In genomic region chr19:45549948-45550347, GRCm38 (mm10) we compare ENCODE assay signal across 25 mouse cellular contexts. TPM values are rescaled to one million over a fixed set of nuclear protein-coding genes. Genes with fewer than 3 reads are reported as not detected.
A peak's percentile ranks its signal among the peaks of the same experiment; 100 is the strongest.
DNase-seq lines count a peak whose midpoint lies in the region; ATAC-seq lines count a peak whose summit lies in the region.
"Had no signal": no experiment of that assay in that cellular context is flagged by ENCODE, and none has a peak within 500 bp of the region (broad histone marks: within the 10 kb centered on the region; RNA-seq: fewer than 3 reads in every experiment).

No protein-coding gene starts in this region.

- DNase-seq in lung, postnatal 10 days: peak; percentile 54
- DNase-seq in lung, postnatal 25 days (ENCODE audit: low spot score): no peak
- no peak for DNase-seq in liver, embryonic 13.5 days
- DNase-seq in right cerebral cortex, postnatal 25 days: no peak
- DNase-seq: adrenal gland, postnatal 36 days; cerebellum, adult 8-10 months; cerebellum, postnatal 36 days; gastrocnemius, postnatal 25 days; heart, adult 18-20 months; heart, postnatal 10 days; kidney, adult 8-10 months; lung, postnatal 14 days; spleen, adult 18-20 months; thymus, postnatal 14 days had no signal

- peaks cover 37% of the 10 kb centered on the region for H3K27me3 ChIP-seq in hindbrain, embryonic 13.5 days
- H3K27me3 ChIP-seq in hindbrain, embryonic 12.5 days: peaks cover 40% of the 10 kb centered on the region
- peaks cover 17% of the 10 kb centered on the region for H3K27me3 ChIP-seq in liver, embryonic 13.5 days
- peaks cover 25% of the 10 kb centered on the region for H3K27me3 ChIP-seq in midbrain, embryonic 16.5 days (ENCODE audit: control insufficient read depth, insufficient read depth, low read depth, low read length)

- no peak overlapping the region for H3K9ac ChIP-seq in hindbrain, embryonic 13.5 days
- H3K9ac ChIP-seq in hindbrain, embryonic 12.5 days: no peak overlapping the region
- peak overlapping the region; percentile 18; the same call in 1 of the 2 replicates for H3K9ac ChIP-seq in liver, embryonic 13.5 days
- no peak overlapping the region for H3K9ac ChIP-seq in midbrain, embryonic 16.5 days (ENCODE audit: low read depth, low read length)
- H3K9ac ChIP-seq: forebrain, embryonic 13.5 days; heart, embryonic 13.5 days; limb, embryonic 13.5 days; midbrain, embryonic 15.5 days had no signal

- no peak overlapping the region for H3K4me2 ChIP-seq in hindbrain, embryonic 13.5 days
- no peak overlapping the region for H3K4me2 ChIP-seq in hindbrain, embryonic 12.5 days (replicated peaks)
- no peak overlapping the region for H3K4me2 ChIP-seq in liver, embryonic 13.5 days
- H3K4me2 ChIP-seq in midbrain, embryonic 16.5 days (ENCODE audit: low read length): no peak overlapping the region
- H3K4me2 ChIP-seq: forebrain, embryonic 13.5 days; heart, embryonic 13.5 days; limb, embryonic 13.5 days; midbrain, embryonic 15.5 days had no signal

- peak overlapping the region; percentile 32; the same call in 1 of the 2 replicates for H3K27ac ChIP-seq in hindbrain, embryonic 13.5 days
- no peak overlapping the region for H3K27ac ChIP-seq in hindbrain, embryonic 12.5 days
- H3K27ac ChIP-seq in liver, embryonic 13.5 days: peak overlapping the region; percentile 73
- no peak overlapping the region for H3K27ac ChIP-seq in midbrain, embryonic 16.5 days (ENCODE audit: low read length)
- H3K27ac ChIP-seq: forebrain, embryonic 13.5 days; heart, embryonic 13.5 days; left cerebral cortex, adult 2 months; limb, embryonic 13.5 days; midbrain, embryonic 10.5 days; midbrain, embryonic 15.5 days had no signal

- H3K9me3 ChIP-seq in hindbrain, embryonic 13.5 days: no peaks in the 10 kb centered on the region
- H3K9me3 ChIP-seq in hindbrain, embryonic 12.5 days (replicated peaks): no peaks in the 10 kb centered on the region
- no peaks in the 10 kb centered on the region; the same call in 1 of the 2 replicates for H3K9me3 ChIP-seq in liver, embryonic 13.5 days (replicated peaks)
- no peaks in the 10 kb centered on the region for H3K9me3 ChIP-seq in midbrain, embryonic 16.5 days (replicated peaks; ENCODE audit: control insufficient read depth, low read length, poor library complexity, severe bottlenecking)
- H3K9me3 ChIP-seq: forebrain, embryonic 13.5 days; heart, embryonic 13.5 days; limb, embryonic 13.5 days; midbrain, embryonic 10.5 days; midbrain, embryonic 15.5 days had no signal

- ATAC-seq in hindbrain, embryonic 13.5 days (ENCODE audit: low FRiP score): no peak
- no peak for ATAC-seq in hindbrain, embryonic 12.5 days (ENCODE audit: low FRiP score)
- no peak for ATAC-seq in liver, embryonic 13.5 days (ENCODE audit: low read depth)
- ATAC-seq in midbrain, embryonic 16.5 days: no peak
- ATAC-seq: CD4-positive, CD25-positive, alpha-beta regulatory T cell, adult 4 months; forebrain, embryonic 13.5 days; intestine, embryonic 16.5 days; midbrain, embryonic 15.5 days had no signal

- H3K36me3 ChIP-seq in hindbrain, embryonic 13.5 days: peaks cover 28% of the 10 kb centered on the region
- peaks cover 21% of the 10 kb centered on the region for H3K36me3 ChIP-seq in hindbrain, embryonic 12.5 days
- peaks cover 26% of the 10 kb centered on the region for H3K36me3 ChIP-seq in liver, embryonic 13.5 days
- no peaks in the 10 kb centered on the region for H3K36me3 ChIP-seq in midbrain, embryonic 16.5 days (ENCODE audit: control insufficient read depth, insufficient read depth, low read length)
- H3K36me3 ChIP-seq: midbrain, embryonic 15.5 days had no signal

- peaks cover 17% of the 10 kb centered on the region for H3K4me1 ChIP-seq in hindbrain, embryonic 13.5 days (replicated peaks)
- peaks cover 8% of the 10 kb centered on the region for H3K4me1 ChIP-seq in hindbrain, embryonic 12.5 days
- H3K4me1 ChIP-seq in liver, embryonic 13.5 days (replicated peaks): peaks cover 47% of the 10 kb centered on the region
- 0 out of 2 replicates have a peak, but pooled peaks cover 2% of the 10 kb centered on the region for H3K4me1 ChIP-seq in midbrain, embryonic 16.5 days (ENCODE audit: control insufficient read depth, insufficient read depth, low read length)
- H3K4me1 ChIP-seq: heart, embryonic 13.5 days had no signal

- 89% methylated on average over 4 of the region's 4 CpGs for WGBS in hindbrain, embryonic 13.5 days
- 82% methylated on average over 4 of the region's 4 CpGs for whole genome bisulfite sequencing in hindbrain, embryonic 12.5 days
- WGBS in liver, embryonic 13.5 days (ENCODE audit: insufficient replicate concordance): 42% methylated on average over 4 of the region's 4 CpGs
- 87% methylated on average over 4 of the region's 4 CpGs for WGBS in midbrain, embryonic 16.5 days

- H3K4me3 ChIP-seq in hindbrain, embryonic 13.5 days: no peak overlapping the region
- H3K4me3 ChIP-seq in hindbrain, embryonic 12.5 days: no peak overlapping the region
- H3K4me3 ChIP-seq in liver, embryonic 13.5 days (replicated peaks): no peak overlapping the region
- no peak overlapping the region for H3K4me3 ChIP-seq in midbrain, embryonic 16.5 days (ENCODE audit: low read depth, low read length)
- H3K4me3 ChIP-seq: forebrain, embryonic 13.5 days; heart, embryonic 13.5 days; left cerebral cortex, adult 2 months; limb, embryonic 13.5 days; midbrain, embryonic 10.5 days; midbrain, embryonic 15.5 days had no signal

RNA-seq across cellular contexts. Expression of gene Poll, which starts 10.4 kb away (rescaled TPM):
- 13.5 and 14.6 TPM in 2 replicates for polyA plus RNA-seq in hindbrain, embryonic 13.5 days (2015; fragmentation: Nextera tagmentation; extraction: Ambion mirVana)
- polyA plus RNA-seq in hindbrain, embryonic 12.5 days (2016; fragmentation: Nextera tagmentation; extraction: Ambion mirVana): 14.9 and 16.5 TPM in 2 replicates
- 6.7 and 7.1 TPM in 2 replicates for polyA plus RNA-seq in liver, embryonic 13.5 days (2015; fragmentation: Nextera tagmentation; extraction: Ambion mirVana)
- 12.7 and 13.3 TPM in 2 replicates for polyA plus RNA-seq in midbrain, embryonic 16.5 days (2015; fragmentation: Nextera tagmentation; extraction: Ambion mirVana)

RNA-seq across cellular contexts. Expression of gene Gm17018, which starts 10.5 kb away (rescaled TPM):
- 61.8 and 73.4 TPM in 2 replicates for polyA plus RNA-seq in hindbrain, embryonic 13.5 days (2015; fragmentation: Nextera tagmentation; extraction: Ambion mirVana)
- polyA plus RNA-seq in hindbrain, embryonic 12.5 days (2016; fragmentation: Nextera tagmentation; extraction: Ambion mirVana): 56.1 and 63.0 TPM in 2 replicates
- 19.9 and 21.5 TPM in 2 replicates for polyA plus RNA-seq in liver, embryonic 13.5 days (2015; fragmentation: Nextera tagmentation; extraction: Ambion mirVana)
- 66.9 and 75.8 TPM in 2 replicates for polyA plus RNA-seq in midbrain, embryonic 16.5 days (2015; fragmentation: Nextera tagmentation; extraction: Ambion mirVana)

Comparison
In these comparisons a context has a peak if more than half of its experiments do, and no peak if none do; other contexts are left out.
1. H3K27ac ChIP-seq: peak in hindbrain, embryonic 13.5 days (single experiment) and liver, embryonic 13.5 days (single experiment); none in hindbrain, embryonic 12.5 days (single experiment) and midbrain, embryonic 16.5 days (single experiment).